Mouse (Mus musculus): Measurements from ENCODE around the gene Usp7. TPM values are rescaled to one million over a fixed set of nuclear protein-coding genes. Genes with fewer than 3 reads are reported as not detected.
A peak's percentile ranks its signal among the peaks of the same experiment; 100 is the strongest.

Gene Usp7
- polyA plus RNA-seq, 1 experiment from 2014 or later, result 44.7 TPM

DNA sequence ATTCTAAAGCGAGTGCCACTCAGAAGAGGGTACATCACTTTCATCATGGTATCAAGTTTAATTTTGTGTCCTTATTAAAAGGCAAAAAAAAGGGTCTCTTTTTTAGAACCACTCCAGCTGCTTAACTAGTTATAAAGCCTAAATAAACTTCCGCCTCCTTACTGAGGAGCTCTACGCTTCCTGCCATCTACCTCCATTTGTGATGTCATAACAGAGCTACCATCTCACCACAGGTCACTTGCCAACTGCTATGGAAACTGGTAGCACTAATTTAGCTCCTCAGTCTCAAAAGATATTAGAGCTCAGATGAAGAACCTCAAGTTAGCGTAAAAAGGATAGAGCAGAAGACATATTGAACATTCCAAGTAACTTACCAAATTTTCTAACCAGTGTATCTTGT lies 71.7 kb downstream of the Usp7 start:
- no peak for ATAC-seq (ENCODE audit: low FRiP score)
- no peak overlapping the region for H3K4me3 ChIP-seq (replicated peaks; ENCODE audit: low read length)
- no peaks in the 10 kb centered on the region for H3K9me3 ChIP-seq (ENCODE audit: control insufficient read depth, low read length)
- H3K9ac ChIP-seq, result no peak overlapping the region
- H3K36me3 ChIP-seq (replicated peaks; ENCODE audit: control insufficient read depth, insufficient read depth), result peaks cover 10% of the 10 kb centered on the region
- WGBS, result 92% methylated on average over 4 of the region's 4 CpGs
- no peak overlapping the region for H3K27ac ChIP-seq
- H3K27me3 ChIP-seq (ENCODE audit: control insufficient read depth, insufficient read depth, low read length), result no peaks in the 10 kb centered on the region
- no peak for DNase-seq (ENCODE audit: low spot score)
- no peak overlapping the region for H3K4me2 ChIP-seq (replicated peaks)
- H3K4me1 ChIP-seq (replicated peaks; ENCODE audit: control insufficient read depth, insufficient read depth, low read length), result peaks cover 6% of the 10 kb centered on the region; the same call in 1 of the 2 replicates

DNA sequence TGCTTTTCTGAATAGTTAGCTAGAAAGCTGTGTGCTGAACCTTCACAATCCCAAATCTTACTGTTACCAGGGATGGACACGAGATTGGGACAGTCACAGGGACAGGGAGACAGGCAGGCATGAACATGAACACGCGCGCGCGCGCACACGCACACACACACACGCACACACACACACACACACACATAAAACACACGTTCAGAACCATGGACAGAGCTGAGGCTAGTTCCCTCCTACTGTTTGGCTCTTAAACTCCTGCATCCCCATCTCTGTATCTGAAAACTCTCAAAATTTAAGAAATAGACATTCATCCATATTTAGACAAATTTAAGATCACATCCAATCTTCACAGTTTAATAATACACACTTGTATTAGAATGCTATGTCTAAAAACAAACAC lies 74.4 kb downstream of the Usp7 start:
- 94% methylated on average over 10 of the region's 10 CpGs for WGBS

DNA sequence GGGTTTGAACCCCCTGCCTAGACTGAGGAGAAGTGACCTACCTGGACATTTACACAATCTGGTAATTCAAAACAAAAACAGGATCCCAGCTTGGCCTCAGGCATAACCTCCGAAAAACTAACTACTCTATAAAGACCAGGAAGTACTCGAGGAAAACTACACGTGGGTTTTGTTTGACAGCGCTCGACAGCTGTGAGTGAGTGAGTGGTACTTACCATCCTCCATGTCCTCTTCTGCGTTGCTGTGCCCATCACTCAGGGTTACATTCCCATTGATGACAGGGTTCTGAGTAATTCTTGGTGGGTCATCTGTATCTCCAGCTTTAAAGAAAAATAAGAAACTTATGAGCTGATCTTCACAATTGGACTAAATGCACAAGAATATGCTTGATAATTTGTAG lies 75.8 kb downstream of the Usp7 start:
- no peak for ATAC-seq (ENCODE audit: low FRiP score)
- Histone ChIP-seq H3K27me3 (ENCODE audit: control insufficient read depth, insufficient read depth, low read length) (no peaks in the 10 kb centered on the region), H3K4me3 (replicated peaks; ENCODE audit: low read length) (no peak overlapping the region), H3K9ac (no peak overlapping the region), H3K9me3 (ENCODE audit: control insufficient read depth, low read length) (no peaks in the 10 kb centered on the region), H3K27ac (no peak overlapping the region), H3K36me3 (replicated peaks; ENCODE audit: control insufficient read depth, insufficient read depth) (peaks cover 42% of the 10 kb centered on the region), H3K4me2 (replicated peaks) (no peak overlapping the region), H3K4me1 (replicated peaks; ENCODE audit: control insufficient read depth, insufficient read depth, low read length) (peaks cover 6% of the 10 kb centered on the region; the same call in 1 of the 2 replicates)
- DNase-seq (ENCODE audit: low spot score), result no peak
- 88% methylated on average over 6 of the region's 6 CpGs for WGBS

More for the DNA sequence above, 74.4 kb downstream of the Usp7 start:
- Histone ChIP-seq H3K27me3 (ENCODE audit: control insufficient read depth, insufficient read depth, low read length) (no peaks in the 10 kb centered on the region), H3K27ac (no peak overlapping the region), H3K9me3 (ENCODE audit: control insufficient read depth, low read length) (no peaks in the 10 kb centered on the region), H3K36me3 (replicated peaks; ENCODE audit: control insufficient read depth, insufficient read depth) (peaks cover 34% of the 10 kb centered on the region), H3K4me2 (replicated peaks) (no peak overlapping the region), H3K4me1 (replicated peaks; ENCODE audit: control insufficient read depth, insufficient read depth, low read length) (peaks cover 6% of the 10 kb centered on the region; the same call in 1 of the 2 replicates), H3K4me3 (replicated peaks; ENCODE audit: low read length) (no peak overlapping the region), H3K9ac (no peak overlapping the region)
- ATAC-seq (ENCODE audit: low FRiP score), result no peak
- no peak for DNase-seq (ENCODE audit: low spot score)

DNA sequence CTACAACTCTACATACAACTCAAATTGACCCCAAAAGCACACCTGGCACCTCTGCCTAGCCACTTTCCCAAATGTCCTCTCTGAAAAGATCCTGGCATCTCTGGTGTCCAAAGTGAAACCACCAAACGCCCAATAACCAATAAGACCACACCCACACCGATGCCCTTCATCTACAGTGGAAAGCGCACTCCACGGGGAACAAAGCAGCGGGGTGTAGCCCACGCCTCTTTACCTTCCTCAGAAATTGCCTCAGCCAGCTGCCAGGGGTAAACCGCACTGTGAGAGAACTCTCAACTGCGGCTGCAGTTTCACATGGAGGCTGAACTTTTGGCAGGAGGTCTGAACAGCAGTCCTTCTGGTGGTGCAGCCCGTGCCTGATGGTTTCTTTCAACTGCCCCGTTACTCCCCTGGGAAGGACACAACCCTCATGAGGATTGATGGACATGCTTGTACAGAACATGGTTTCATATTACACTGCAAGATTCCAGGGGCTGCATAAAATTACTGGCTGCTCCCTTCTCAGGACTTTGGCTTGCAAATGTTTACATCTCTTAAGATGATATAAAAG lies 76.5 kb downstream of the Usp7 start:
- Histone ChIP-seq H3K4me3 (replicated peaks; ENCODE audit: low read length) (no peak overlapping the region), H3K9me3 (ENCODE audit: control insufficient read depth, low read length) (no peaks in the 10 kb centered on the region), H3K4me2 (replicated peaks) (no peak overlapping the region), H3K36me3 (replicated peaks; ENCODE audit: control insufficient read depth, insufficient read depth) (peaks cover 49% of the 10 kb centered on the region), H3K9ac (no peak overlapping the region), H3K27ac (no peak overlapping the region), H3K4me1 (replicated peaks; ENCODE audit: control insufficient read depth, insufficient read depth, low read length) (peaks cover 6% of the 10 kb centered on the region; the same call in 1 of the 2 replicates), H3K27me3 (ENCODE audit: control insufficient read depth, insufficient read depth, low read length) (no peaks in the 10 kb centered on the region)
- ATAC-seq (ENCODE audit: low FRiP score) (no peak), DNase-seq (ENCODE audit: low spot score) (no peak)
- 70% methylated on average over 10 of the region's 10 CpGs for WGBS

DNA sequence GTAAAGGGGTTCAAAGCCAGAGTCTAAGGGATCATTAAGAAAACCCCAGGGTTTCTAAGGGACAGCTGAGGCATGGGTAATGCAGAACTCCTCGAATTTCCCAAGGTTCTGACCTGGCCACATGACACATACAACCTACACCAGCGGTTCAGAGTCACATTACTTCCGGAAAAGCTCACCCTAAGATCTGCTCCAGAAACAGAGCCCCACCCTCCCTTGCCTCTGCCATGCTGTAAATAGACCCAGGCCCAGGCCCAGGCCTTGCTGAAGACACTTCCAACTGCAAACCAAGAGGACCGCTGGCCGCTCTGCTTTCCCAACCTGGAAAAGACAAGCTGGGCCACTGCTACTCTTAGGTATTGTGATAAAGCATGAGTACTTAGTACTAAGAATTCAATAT lies 77.3 kb downstream of the Usp7 start:
- H3K4me1 ChIP-seq (replicated peaks; ENCODE audit: control insufficient read depth, insufficient read depth, low read length), result peaks cover 6% of the 10 kb centered on the region; the same call in 1 of the 2 replicates
- WGBS, result 95% methylated on average over 5 of the region's 5 CpGs
- H3K4me3 ChIP-seq (replicated peaks; ENCODE audit: low read length), result no peak overlapping the region
- H3K27me3 ChIP-seq (ENCODE audit: control insufficient read depth, insufficient read depth, low read length), result no peaks in the 10 kb centered on the region
- no peak overlapping the region for H3K27ac ChIP-seq
- H3K9ac ChIP-seq, result no peak overlapping the region
- DNase-seq (ENCODE audit: low spot score) (no peak), ATAC-seq (ENCODE audit: low FRiP score) (no peak)
- H3K4me2 ChIP-seq (replicated peaks), result no peak overlapping the region
- H3K36me3 ChIP-seq (replicated peaks; ENCODE audit: control insufficient read depth, insufficient read depth), result peaks cover 57% of the 10 kb centered on the region
- H3K9me3 ChIP-seq (ENCODE audit: control insufficient read depth, low read length), result no peaks in the 10 kb centered on the region

DNA sequence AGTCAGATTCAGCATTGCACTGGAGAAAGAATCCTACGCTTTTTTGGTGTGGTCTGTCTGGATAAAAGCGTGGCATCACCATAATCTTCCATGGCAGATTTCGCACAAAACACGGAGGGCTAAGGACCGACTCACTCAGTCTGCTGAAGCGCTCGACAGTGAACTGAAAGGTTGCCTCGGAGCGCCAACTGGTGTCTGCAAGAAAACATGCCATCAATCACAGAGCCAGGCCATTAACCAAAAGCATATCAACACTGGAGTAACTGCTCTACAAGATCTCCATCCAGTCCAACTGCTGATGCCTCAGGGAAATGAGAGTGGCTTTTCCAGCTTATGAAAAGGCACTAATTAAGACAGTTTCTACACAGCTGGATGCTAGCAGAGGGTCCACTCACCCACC lies 80.1 kb downstream of the Usp7 start:
- WGBS, result 60% methylated on average over 9 of the region's 9 CpGs
- Histone ChIP-seq H3K27me3 (ENCODE audit: control insufficient read depth, insufficient read depth, low read length) (no peaks in the 10 kb centered on the region), H3K4me2 (replicated peaks) (no peak overlapping the region), H3K27ac (no peak overlapping the region), H3K36me3 (replicated peaks; ENCODE audit: control insufficient read depth, insufficient read depth) (peaks cover 85% of the 10 kb centered on the region), H3K4me1 (replicated peaks; ENCODE audit: control insufficient read depth, insufficient read depth, low read length) (no peaks in the 10 kb centered on the region), H3K9ac (no peak overlapping the region), H3K4me3 (replicated peaks; ENCODE audit: low read length) (no peak overlapping the region), H3K9me3 (ENCODE audit: control insufficient read depth, low read length) (no peaks in the 10 kb centered on the region)
- DNase-seq (ENCODE audit: low spot score) (peak; percentile 33), ATAC-seq (ENCODE audit: low FRiP score) (peak; percentile 14; the same call in 1 of the 2 replicates)

DNA sequence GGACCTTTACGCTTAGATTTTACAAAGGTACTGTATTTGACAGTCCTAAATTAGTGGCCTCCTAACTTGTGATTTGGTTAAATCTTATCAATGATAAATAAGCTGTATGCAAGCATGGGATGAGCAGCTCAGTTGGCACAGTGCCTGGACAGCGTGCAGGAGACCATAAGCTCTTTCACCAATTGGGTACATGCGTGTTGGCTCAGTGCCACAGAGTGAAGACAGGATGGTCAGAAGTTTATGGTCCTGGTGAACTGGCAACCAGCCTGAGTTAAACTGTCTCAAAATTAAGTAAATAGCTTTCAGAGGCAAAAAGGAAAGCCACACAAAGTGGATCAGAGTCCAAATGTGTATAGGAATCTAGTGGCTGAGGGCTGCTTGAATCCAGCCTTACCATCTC lies 91.5 kb downstream of the Usp7 start:
- Histone ChIP-seq H3K9me3 (ENCODE audit: control insufficient read depth, low read length) (no peaks in the 10 kb centered on the region), H3K27me3 (ENCODE audit: control insufficient read depth, insufficient read depth, low read length) (no peaks in the 10 kb centered on the region), H3K4me2 (replicated peaks) (no peak overlapping the region), H3K9ac (no peak overlapping the region), H3K36me3 (replicated peaks; ENCODE audit: control insufficient read depth, insufficient read depth) (peaks cover 100% of the 10 kb centered on the region), H3K4me3 (replicated peaks; ENCODE audit: low read length) (no peak overlapping the region), H3K4me1 (replicated peaks; ENCODE audit: control insufficient read depth, insufficient read depth, low read length) (no peaks in the 10 kb centered on the region), H3K27ac (no peak overlapping the region)
- 86% methylated on average over 3 of the region's 3 CpGs for WGBS
- no peak for DNase-seq (ENCODE audit: low spot score)
- no peak for ATAC-seq (ENCODE audit: low FRiP score)

DNA sequence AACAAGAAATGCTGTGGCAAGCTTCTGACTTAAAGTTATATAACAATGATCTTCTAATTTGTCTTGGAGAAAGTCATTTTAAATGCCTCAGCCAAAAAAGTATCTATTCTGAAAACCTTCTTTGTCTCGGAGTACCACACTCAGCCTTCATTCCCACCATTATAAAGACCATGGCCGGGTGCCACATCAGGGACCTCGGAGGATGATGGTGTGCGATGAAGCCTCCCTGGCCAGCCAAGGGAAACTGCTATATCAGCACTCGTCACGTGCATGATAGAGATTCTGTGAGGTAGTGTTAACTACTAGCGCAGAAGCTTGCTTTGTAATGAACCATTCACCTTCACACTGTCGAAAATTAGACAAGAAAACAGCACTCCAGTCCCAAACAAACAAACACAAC lies 92.6 kb downstream of the Usp7 start:
- Histone ChIP-seq H3K27ac (no peak overlapping the region), H3K4me3 (replicated peaks; ENCODE audit: low read length) (no peak overlapping the region), H3K27me3 (ENCODE audit: control insufficient read depth, insufficient read depth, low read length) (no peaks in the 10 kb centered on the region), H3K4me2 (replicated peaks) (no peak overlapping the region), H3K9me3 (ENCODE audit: control insufficient read depth, low read length) (no peaks in the 10 kb centered on the region), H3K9ac (no peak overlapping the region), H3K36me3 (replicated peaks; ENCODE audit: control insufficient read depth, insufficient read depth) (peaks cover 100% of the 10 kb centered on the region), H3K4me1 (replicated peaks; ENCODE audit: control insufficient read depth, insufficient read depth, low read length) (no peaks in the 10 kb centered on the region)
- no peak for ATAC-seq (ENCODE audit: low FRiP score)
- WGBS, result 90% methylated on average over 8 of the region's 8 CpGs
- DNase-seq (ENCODE audit: low spot score), result no peak

DNA sequence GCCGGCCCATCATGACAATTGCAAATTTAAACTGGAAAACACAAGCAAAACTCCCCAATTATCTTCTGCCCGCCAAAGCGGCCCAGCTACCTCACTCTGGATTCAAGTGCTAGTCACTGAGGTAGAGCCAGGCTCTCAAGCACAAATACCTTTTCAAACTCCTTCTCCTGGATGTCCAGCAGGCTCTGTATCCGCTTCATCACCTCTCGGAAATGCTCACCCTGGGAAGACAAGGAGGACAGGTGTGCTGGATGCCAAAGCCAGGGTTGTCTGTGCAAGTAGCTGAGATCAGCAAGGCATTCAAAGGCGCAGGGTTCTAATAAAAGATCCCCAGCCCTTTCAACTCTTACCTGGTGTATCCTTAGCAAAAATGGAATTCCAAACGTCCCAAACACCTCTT lies 100.9 kb downstream of the Usp7 start:
- Histone ChIP-seq H3K9ac (no peak overlapping the region), H3K4me2 (replicated peaks) (no peak overlapping the region), H3K27me3 (ENCODE audit: control insufficient read depth, insufficient read depth, low read length) (no peaks in the 10 kb centered on the region), H3K27ac (no peak overlapping the region), H3K4me3 (replicated peaks; ENCODE audit: low read length) (no peak overlapping the region), H3K36me3 (replicated peaks; ENCODE audit: control insufficient read depth, insufficient read depth) (peaks cover 94% of the 10 kb centered on the region), H3K4me1 (replicated peaks; ENCODE audit: control insufficient read depth, insufficient read depth, low read length) (no peaks in the 10 kb centered on the region), H3K9me3 (ENCODE audit: control insufficient read depth, low read length) (no peaks in the 10 kb centered on the region)
- ATAC-seq (ENCODE audit: low FRiP score) (no peak), DNase-seq (ENCODE audit: low spot score) (no peak)
- 95% methylated on average over 7 of the region's 7 CpGs for WGBS

Data from hindbrain, embryonic 14.5 days (tissue).